Mouse (Mus musculus): ENCODE measurements around the gene Glt1d1. TPM values are rescaled to one million over a fixed set of nuclear protein-coding genes. Genes with fewer than 3 reads are reported as not detected.
A peak's percentile ranks its signal among the peaks of the same experiment; 100 is the strongest.

The Glt1d1 gene
- polyA plus RNA-seq, 1 experiment from 2014 or later = 0.40 TPM

- H3K4me3 ChIP-seq (ENCODE audit: low read depth, low read length) = no peak overlapping the region
- no peaks in the 10 kb centered on the region for H3K9me3 ChIP-seq (ENCODE audit: control insufficient read depth, low read length)
- WGBS = 65% methylated on average over 6 of the region's 6 CpGs
- H3K4me1 ChIP-seq (replicated peaks; ENCODE audit: control insufficient read depth, insufficient read depth) = no peaks in the 10 kb centered on the region
- DNase-seq (ENCODE audit: low spot score) (no peak), ATAC-seq (ENCODE audit: low FRiP score, low TSS enrichment) (no peak)
- H3K27me3 ChIP-seq (ENCODE audit: control insufficient read depth, insufficient read depth, low read length) = no peaks in the 10 kb centered on the region
- H3K36me3 ChIP-seq (ENCODE audit: control insufficient read depth, insufficient read depth, low read length) = no peaks in the 10 kb centered on the region
- no peak overlapping the region for H3K4me2 ChIP-seq (replicated peaks; ENCODE audit: low read depth)
- H3K27ac ChIP-seq (replicated peaks) = no peak overlapping the region
- peak; percentile 56 for TF ChIP-seq CTCF (IDR thresholded peaks at IDR 0.05; ENCODE audit: low read depth)
- TF ChIP-seq EP300 (optimal IDR thresholded peaks at IDR 0.05) = no peak
- no peak overlapping the region for H3K9ac ChIP-seq (ENCODE audit: low read length)
These were observed 16.0 kb downstream of the Glt1d1 start for GRCm38 (mm10) chr5:127648046-127648445.

GRCm38 (mm10) chr5:127649077-127649476 lies 17.0 kb downstream of the Glt1d1 start:
- no peaks in the 10 kb centered on the region for H3K9me3 ChIP-seq (ENCODE audit: control insufficient read depth, low read length)
- TF ChIP-seq CTCF (IDR thresholded peaks at IDR 0.05; ENCODE audit: low read depth) (peak; percentile 54), EP300 (optimal IDR thresholded peaks at IDR 0.05) (no peak)
- no peak for ATAC-seq (ENCODE audit: low FRiP score, low TSS enrichment)

GRCm38 (mm10) chr5:127658257-127658656 lies 26.2 kb downstream of the Glt1d1 start:
- H3K4me2 ChIP-seq (replicated peaks; ENCODE audit: low read depth) = no peak overlapping the region
- H3K27me3 ChIP-seq (ENCODE audit: control insufficient read depth, insufficient read depth, low read length) = no peaks in the 10 kb centered on the region
- no peak overlapping the region for H3K9ac ChIP-seq (ENCODE audit: low read length)
- no peaks in the 10 kb centered on the region for H3K4me1 ChIP-seq (replicated peaks; ENCODE audit: control insufficient read depth, insufficient read depth)
- TF ChIP-seq EP300 (optimal IDR thresholded peaks at IDR 0.05) = no peak
- peak; percentile 21; the same call in 1 of the 2 replicates for TF ChIP-seq CTCF (IDR thresholded peaks at IDR 0.05; ENCODE audit: low read depth)
- H3K4me3 ChIP-seq (ENCODE audit: low read depth, low read length) = no peak overlapping the region
- H3K9me3 ChIP-seq (ENCODE audit: control insufficient read depth, low read length) = no peaks in the 10 kb centered on the region
- DNase-seq (ENCODE audit: low spot score) = no peak
- no peak for ATAC-seq (ENCODE audit: low FRiP score, low TSS enrichment)
- WGBS = 78% methylated on average over 2 of the region's 2 CpGs
- no peaks in the 10 kb centered on the region for H3K36me3 ChIP-seq (ENCODE audit: control insufficient read depth, insufficient read depth, low read length)
- H3K27ac ChIP-seq (replicated peaks) = no peak overlapping the region

More at GRCm38 (mm10) chr5:127649077-127649476, 17.0 kb downstream of the Glt1d1 start:
- H3K27me3 ChIP-seq (ENCODE audit: control insufficient read depth, insufficient read depth, low read length) = no peaks in the 10 kb centered on the region
- peak; percentile 22 for DNase-seq (ENCODE audit: low spot score)
- H3K36me3 ChIP-seq (ENCODE audit: control insufficient read depth, insufficient read depth, low read length) = no peaks in the 10 kb centered on the region
- no peak overlapping the region for H3K4me3 ChIP-seq (ENCODE audit: low read depth, low read length)
- H3K4me1 ChIP-seq (replicated peaks; ENCODE audit: control insufficient read depth, insufficient read depth) = no peaks in the 10 kb centered on the region
- H3K9ac ChIP-seq (ENCODE audit: low read length) = no peak overlapping the region
- no peak overlapping the region for H3K4me2 ChIP-seq (replicated peaks; ENCODE audit: low read depth)
- no peak overlapping the region for H3K27ac ChIP-seq (replicated peaks)

GRCm38 (mm10) chr5:127659312-127659711 lies 27.2 kb downstream of the Glt1d1 start:
- Histone ChIP-seq H3K4me3 (ENCODE audit: low read depth, low read length) (no peak overlapping the region), H3K36me3 (ENCODE audit: control insufficient read depth, insufficient read depth, low read length) (no peaks in the 10 kb centered on the region), H3K27me3 (ENCODE audit: control insufficient read depth, insufficient read depth, low read length) (no peaks in the 10 kb centered on the region), H3K4me2 (replicated peaks; ENCODE audit: low read depth) (no peak overlapping the region), H3K4me1 (replicated peaks; ENCODE audit: control insufficient read depth, insufficient read depth) (no peaks in the 10 kb centered on the region), H3K9ac (ENCODE audit: low read length) (no peak overlapping the region), H3K9me3 (ENCODE audit: control insufficient read depth, low read length) (no peaks in the 10 kb centered on the region), H3K27ac (replicated peaks) (no peak overlapping the region)
- DNase-seq (ENCODE audit: low spot score) (no peak), ATAC-seq (ENCODE audit: low FRiP score, low TSS enrichment) (no peak)
- WGBS = 91% methylated on average over 3 of the region's 3 CpGs
- TF ChIP-seq CTCF (IDR thresholded peaks at IDR 0.05; ENCODE audit: low read depth) = peak; percentile 30
- no peak for TF ChIP-seq EP300 (optimal IDR thresholded peaks at IDR 0.05)

GRCm38 (mm10) chr5:127660267-127660666 lies 28.2 kb downstream of the Glt1d1 start:
- Histone ChIP-seq H3K4me1 (replicated peaks; ENCODE audit: control insufficient read depth, insufficient read depth) (no peaks in the 10 kb centered on the region), H3K27ac (replicated peaks) (no peak overlapping the region), H3K9me3 (ENCODE audit: control insufficient read depth, low read length) (no peaks in the 10 kb centered on the region), H3K9ac (ENCODE audit: low read length) (no peak overlapping the region), H3K36me3 (ENCODE audit: control insufficient read depth, insufficient read depth, low read length) (no peaks in the 10 kb centered on the region), H3K27me3 (ENCODE audit: control insufficient read depth, insufficient read depth, low read length) (no peaks in the 10 kb centered on the region), H3K4me3 (ENCODE audit: low read depth, low read length) (no peak overlapping the region), H3K4me2 (replicated peaks; ENCODE audit: low read depth) (no peak overlapping the region)
- no peak for DNase-seq (ENCODE audit: low spot score)
- no peak for TF ChIP-seq EP300 (optimal IDR thresholded peaks at IDR 0.05)
- no peak for TF ChIP-seq CTCF (IDR thresholded peaks at IDR 0.05; ENCODE audit: low read depth)
- WGBS = 64% methylated on average over 5 of the region's 5 CpGs
- no peak for ATAC-seq (ENCODE audit: low FRiP score, low TSS enrichment)

GRCm38 (mm10) chr5:127660979-127661378 lies 28.9 kb downstream of the Glt1d1 start:
- H3K9ac ChIP-seq (ENCODE audit: low read length) = no peak overlapping the region
- no peaks in the 10 kb centered on the region for H3K4me1 ChIP-seq (replicated peaks; ENCODE audit: control insufficient read depth, insufficient read depth)
- DNase-seq (ENCODE audit: low spot score) = no peak
- ATAC-seq (ENCODE audit: low FRiP score, low TSS enrichment) = no peak
- H3K36me3 ChIP-seq (ENCODE audit: control insufficient read depth, insufficient read depth, low read length) = no peaks in the 10 kb centered on the region
- H3K27ac ChIP-seq (replicated peaks) = no peak overlapping the region
- 84% methylated on average over 5 of the region's 5 CpGs for WGBS
- H3K4me3 ChIP-seq (ENCODE audit: low read depth, low read length) = no peak overlapping the region
- H3K27me3 ChIP-seq (ENCODE audit: control insufficient read depth, insufficient read depth, low read length) = no peaks in the 10 kb centered on the region
- no peak overlapping the region for H3K4me2 ChIP-seq (replicated peaks; ENCODE audit: low read depth)
- TF ChIP-seq CTCF (IDR thresholded peaks at IDR 0.05; ENCODE audit: low read depth) (no peak), EP300 (optimal IDR thresholded peaks at IDR 0.05) (no peak)
- no peaks in the 10 kb centered on the region for H3K9me3 ChIP-seq (ENCODE audit: control insufficient read depth, low read length)
